Mouse (Mus musculus) embryonic facial prominence, embryonic 13.5 days (tissue): ENCODE results near the gene Auh. TPM values are rescaled to one million over a fixed set of nuclear protein-coding genes. Genes with fewer than 3 reads are reported as not detected.

Experiments used
- ATAC-seq: fragments of 200-750 bp; cut with Nextera tagmentation; 2 replicates; pipeline ENCODE4 v1.8.0; 2017; ENCODE audit warnings: low read depth; ENCODE audit not compliant: insufficient number of reproducible peaks, insufficient read depth, low FRiP score, low TSS enrichment
- H3K27ac ChIP-seq: fragments of 300-500 bp; sonication (generic); 2 replicates; pipeline ENCODE4 v1.5.1; 2015; ENCODE audit warnings: moderate library complexity, mild to moderate bottlenecking, inconsistent platforms
- H3K27me3 ChIP-seq: fragments of 300-500 bp; sonication (generic); 2 replicates; pipeline ENCODE4 v1.6.1; 2015; ENCODE audit warnings: mild to moderate bottlenecking, inconsistent platforms
- H3K36me3 ChIP-seq: fragments of 300-500 bp; sonication (generic); 2 replicates; pipeline ENCODE4 v1.6.1; 2015; ENCODE audit warnings: mild to moderate bottlenecking, inconsistent platforms
- H3K4me1 ChIP-seq: fragments of 300-500 bp; sonication (generic); 2 replicates; pipeline ENCODE4 v1.6.1; 2015; ENCODE audit warnings: inconsistent platforms
- H3K4me2 ChIP-seq: fragments of 300-500 bp; sonication (generic); 2 replicates; pipeline ENCODE4 v1.6.1; 2015; ENCODE audit warnings: moderate library complexity, mild to moderate bottlenecking, inconsistent platforms
- H3K4me3 ChIP-seq: fragments of 300-500 bp; sonication (generic); 2 replicates; pipeline ENCODE4 v1.5.1; 2015; ENCODE audit warnings: mild to moderate bottlenecking, inconsistent platforms
- H3K9ac ChIP-seq: fragments of 300-500 bp; sonication (generic); 2 replicates; pipeline ENCODE4 v1.6.1; 2015; ENCODE audit warnings: mild to moderate bottlenecking, inconsistent platforms
- H3K9me3 ChIP-seq: fragments of 300-500 bp; sonication (generic); 2 replicates; pipeline ENCODE4 v1.6.1; 2016; ENCODE audit warnings: inconsistent platforms
- WGBS: fragments of 180-500 bp; shearing (Covaris S2); methylation state at CpG from one replicate; pipeline ENCODE4 v1.1.7; 2015; ENCODE audit warnings: mixed read lengths; 5-methylcytosine and 5-hydroxymethylcytosine counted together
- polyA plus RNA-seq: library from polyadenylated mRNA; unstranded; fragments of >200 nt; fragmentation: Nextera tagmentation; extraction: Ambion mirVana; gene quantifications from 2 replicates; pipeline ENCODE4 v1.2.1, GENCODE M21; 2015

The Auh gene
- polyA plus RNA-seq, 1 experiment from 2014 or later, result 46.4 TPM

GRCm38 (mm10) chr13:52899664-52900063 lies 29.8 kb downstream of the Auh start:
- 88% methylated on average over 5 of the region's 5 CpGs for WGBS
- Histone ChIP-seq H3K36me3 (peaks cover 23% of the 10 kb centered on the region; the same call in 1 of the 2 replicates), H3K4me1 (peaks cover 20% of the 10 kb centered on the region), H3K9ac (no peak overlapping the region), H3K9me3 (no peaks in the 10 kb centered on the region), H3K27ac (no peak overlapping the region), H3K27me3 (no peaks in the 10 kb centered on the region), H3K4me3 (no peak overlapping the region), H3K4me2 (no peak overlapping the region)
- ATAC-seq, result no peak

GRCm38 (mm10) chr13:52897806-52898205 lies 31.7 kb downstream of the Auh start:
- no peak overlapping the region for H3K9ac ChIP-seq
- no peak overlapping the region for H3K4me3 ChIP-seq
- no peaks in the 10 kb centered on the region for H3K27me3 ChIP-seq
- no peaks in the 10 kb centered on the region for H3K9me3 ChIP-seq
- peaks cover 26% of the 10 kb centered on the region; the same call in 1 of the 2 replicates for H3K36me3 ChIP-seq
- ATAC-seq, result no peak
- WGBS, result 64% methylated on average over 6 of the region's 6 CpGs
- H3K4me2 ChIP-seq, result no peak overlapping the region
- H3K27ac ChIP-seq, result no peak overlapping the region
- peaks cover 1% of the 10 kb centered on the region; the same call in 1 of the 2 replicates for H3K4me1 ChIP-seq

GRCm38 (mm10) chr13:52892791-52893190 lies 36.7 kb downstream of the Auh start:
- no peaks in the 10 kb centered on the region for H3K27me3 ChIP-seq
- no peak overlapping the region for H3K27ac ChIP-seq
- no peak overlapping the region for H3K9ac ChIP-seq
- H3K4me1 ChIP-seq, result peaks cover 18% of the 10 kb centered on the region
- WGBS, result 92% methylated on average over 1 of the region's 1 CpGs
- no peak overlapping the region for H3K4me3 ChIP-seq
- no peak for ATAC-seq
- peaks cover 20% of the 10 kb centered on the region; the same call in 1 of the 2 replicates for H3K36me3 ChIP-seq
- no peaks in the 10 kb centered on the region for H3K9me3 ChIP-seq
- H3K4me2 ChIP-seq, result no peak overlapping the region

GRCm38 (mm10) chr13:52892065-52892503 lies 37.4 kb downstream of the Auh start:
- Histone ChIP-seq H3K9ac (no peak overlapping the region), H3K4me1 (peaks cover 18% of the 10 kb centered on the region), H3K4me2 (no peak overlapping the region), H3K4me3 (no peak overlapping the region), H3K36me3 (peaks cover 19% of the 10 kb centered on the region; the same call in 1 of the 2 replicates), H3K27me3 (no peaks in the 10 kb centered on the region), H3K9me3 (no peaks in the 10 kb centered on the region), H3K27ac (peak overlapping the region; percentile 12; the same call in 1 of the 2 replicates)
- ATAC-seq, result no peak
- WGBS, result 44% methylated on average over 10 of the region's 10 CpGs

GRCm38 (mm10) chr13:52890313-52890712 lies 39.2 kb downstream of the Auh start:
- 85% methylated on average over 9 of the region's 9 CpGs for WGBS
- H3K27me3 ChIP-seq, result no peaks in the 10 kb centered on the region
- peaks cover 18% of the 10 kb centered on the region for H3K4me1 ChIP-seq
- no peak overlapping the region for H3K4me3 ChIP-seq
- H3K36me3 ChIP-seq, result peaks cover 6% of the 10 kb centered on the region; the same call in 1 of the 2 replicates
- H3K4me2 ChIP-seq, result no peak overlapping the region
- ATAC-seq, result no peak
- no peak overlapping the region for H3K9ac ChIP-seq
- no peaks in the 10 kb centered on the region for H3K9me3 ChIP-seq
- H3K27ac ChIP-seq, result no peak overlapping the region

- Histone ChIP-seq H3K36me3 (no peaks in the 10 kb centered on the region), H3K27me3 (no peaks in the 10 kb centered on the region), H3K9ac (no peak overlapping the region), H3K4me2 (no peak overlapping the region), H3K9me3 (no peaks in the 10 kb centered on the region), H3K4me3 (no peak overlapping the region), H3K27ac (no peak overlapping the region), H3K4me1 (peaks cover 20% of the 10 kb centered on the region)
- whole genome bisulfite sequencing, result 79% methylated on average over 7 of the region's 7 CpGs
- no peak for ATAC-seq
Observed at GRCm38 (mm10) chr13:52886779-52887178, 42.7 kb downstream of the Auh start.

- Histone ChIP-seq H3K27me3 (no peaks in the 10 kb centered on the region), H3K27ac (no peak overlapping the region), H3K9ac (no peak overlapping the region), H3K4me3 (no peak overlapping the region), H3K4me1 (peaks cover 27% of the 10 kb centered on the region), H3K9me3 (no peaks in the 10 kb centered on the region), H3K36me3 (no peaks in the 10 kb centered on the region), H3K4me2 (no peak overlapping the region)
- no peak for ATAC-seq
- WGBS, result 79% methylated on average over 4 of the region's 4 CpGs
Observed at GRCm38 (mm10) chr13:52883960-52884326, 45.5 kb downstream of the Auh start.

GRCm38 (mm10) chr13:52883084-52883959 lies 46.2 kb downstream of the Auh start:
- WGBS, result 80% methylated on average over 19 of the region's 19 CpGs
- no peak overlapping the region for H3K4me2 ChIP-seq
- ATAC-seq, result no peak
- no peak overlapping the region for H3K9ac ChIP-seq
- H3K9me3 ChIP-seq, result no peaks in the 10 kb centered on the region
- H3K27ac ChIP-seq, result no peak overlapping the region
- H3K36me3 ChIP-seq, result no peaks in the 10 kb centered on the region
- no peaks in the 10 kb centered on the region for H3K27me3 ChIP-seq
- H3K4me3 ChIP-seq, result no peak overlapping the region
- peaks cover 33% of the 10 kb centered on the region for H3K4me1 ChIP-seq

GRCm38 (mm10) chr13:52880386-52880785 lies 49.1 kb downstream of the Auh start:
- 45% methylated on average over 5 of the region's 5 CpGs for WGBS
- H3K27me3 ChIP-seq, result no peaks in the 10 kb centered on the region
- peaks cover 46% of the 10 kb centered on the region for H3K4me1 ChIP-seq
- H3K9me3 ChIP-seq, result no peaks in the 10 kb centered on the region
- H3K9ac ChIP-seq, result no peak overlapping the region
- no peak overlapping the region for H3K4me3 ChIP-seq
- H3K36me3 ChIP-seq, result no peaks in the 10 kb centered on the region
- no peak for ATAC-seq
- H3K27ac ChIP-seq, result peak overlapping the region; percentile 68
- H3K4me2 ChIP-seq, result no peak overlapping the region

GRCm38 (mm10) chr13:52879918-52880317 lies 49.6 kb downstream of the Auh start:
- 34% methylated on average over 12 of the region's 12 CpGs for WGBS
- H3K9ac ChIP-seq, result peak overlapping the region; percentile 54; the same call in 1 of the 2 replicates
- ATAC-seq, result peak; percentile 34; the same call in 1 of the 2 replicates

GRCm38 (mm10) chr13:52879291-52879690 lies 50.2 kb downstream of the Auh start:
- no peak overlapping the region; the same call in 1 of the 2 replicates for H3K4me2 ChIP-seq
- H3K9me3 ChIP-seq, result no peaks in the 10 kb centered on the region
- no peak overlapping the region for H3K9ac ChIP-seq
- peak overlapping the region; percentile 76 for H3K27ac ChIP-seq
- H3K36me3 ChIP-seq, result no peaks in the 10 kb centered on the region
- H3K4me1 ChIP-seq, result peaks cover 50% of the 10 kb centered on the region
- ATAC-seq, result no peak
- no peak overlapping the region for H3K4me3 ChIP-seq
- 73% methylated on average over 9 of the region's 9 CpGs for WGBS
- H3K27me3 ChIP-seq, result no peaks in the 10 kb centered on the region

More at GRCm38 (mm10) chr13:52879918-52880317, 49.6 kb downstream of the Auh start:
- no peaks in the 10 kb centered on the region for H3K27me3 ChIP-seq
- H3K4me2 ChIP-seq, result peak overlapping the region; percentile 3; the same call in 1 of the 2 replicates
- H3K4me1 ChIP-seq, result peaks cover 51% of the 10 kb centered on the region
- no peaks in the 10 kb centered on the region for H3K36me3 ChIP-seq
- H3K27ac ChIP-seq, result peak overlapping the region; percentile 76
- no peak overlapping the region for H3K4me3 ChIP-seq
- H3K9me3 ChIP-seq, result no peaks in the 10 kb centered on the region

GRCm38 (mm10) chr13:52878823-52879222 lies 50.7 kb downstream of the Auh start:
- Histone ChIP-seq H3K9me3 (no peaks in the 10 kb centered on the region), H3K4me1 (peaks cover 46% of the 10 kb centered on the region), H3K36me3 (no peaks in the 10 kb centered on the region), H3K9ac (no peak overlapping the region), H3K27ac (peak overlapping the region; percentile 76; the same call in 1 of the 2 replicates), H3K4me2 (no peak overlapping the region), H3K4me3 (no peak overlapping the region), H3K27me3 (no peaks in the 10 kb centered on the region)
- no peak for ATAC-seq
- WGBS, result 59% methylated on average over 7 of the region's 7 CpGs
